In genomic region chr4:155283585-155283984, GRCm38 (mm10) we compare ENCODE assay signal across 8 mouse cellular contexts. TPM values are rescaled to one million over a fixed set of nuclear protein-coding genes. Genes with fewer than 3 reads are reported as not detected.
A peak's percentile ranks its signal among the peaks of the same experiment; 100 is the strongest.
DNase-seq lines count a peak whose midpoint lies in the region; ATAC-seq and TF ChIP-seq lines count a peak whose summit lies in the region.

No protein-coding gene starts in this region.

- H3K36me3 ChIP-seq in heart, embryonic 12.5 days: no peaks in the 10 kb centered on the region
- no peaks in the 10 kb centered on the region; the same call in 1 of the 2 replicates for H3K36me3 ChIP-seq in neural tube, embryonic 11.5 days (ENCODE audit: control insufficient read depth, insufficient read depth, low read length)
- peaks cover 17% of the 10 kb centered on the region for H3K36me3 ChIP-seq in intestine, postnatal 0 days (ENCODE audit: control insufficient read depth, insufficient read depth)

- 65% methylated on average over 9 of the region's 9 CpGs for WGBS in heart, embryonic 12.5 days
- WGBS in neural tube, embryonic 11.5 days: 62% methylated on average over 9 of the region's 9 CpGs
- WGBS in intestine, postnatal 0 days: 73% methylated on average over 9 of the region's 9 CpGs

- H3K4me3 ChIP-seq in heart, embryonic 12.5 days: 0 out of 2 replicates have a peak overlapping the region, but pooled peaks have one; percentile 6
- no peak overlapping the region for H3K4me3 ChIP-seq in neural tube, embryonic 11.5 days (ENCODE audit: low read depth, low read length)
- H3K4me3 ChIP-seq in intestine, postnatal 0 days (ENCODE audit: low read depth, low read length): no peak overlapping the region

- no peak for ATAC-seq in heart, embryonic 12.5 days (ENCODE audit: insufficient number of reproducible peaks, low FRiP score)
- ATAC-seq in neural tube, embryonic 11.5 days (ENCODE audit: insufficient read depth, low FRiP score, low TSS enrichment): no peak
- no peak for ATAC-seq in intestine, postnatal 0 days
- ATAC-seq in granulocyte monocyte progenitor cell, adult 5-6 weeks (replicated peaks; ENCODE audit: poor library complexity, severe bottlenecking): no peak

- H3K4me2 ChIP-seq in heart, embryonic 12.5 days: peak overlapping the region; percentile 22
- peak overlapping the region; percentile 12; the same call in 1 of the 2 replicates for H3K4me2 ChIP-seq in neural tube, embryonic 11.5 days (ENCODE audit: low read depth)
- H3K4me2 ChIP-seq in intestine, postnatal 0 days (replicated peaks; ENCODE audit: low read depth): 0 out of 2 replicates have a peak overlapping the region, but pooled peaks have one; percentile 37

- no peaks in the 10 kb centered on the region for H3K27me3 ChIP-seq in heart, embryonic 12.5 days (replicated peaks)
- H3K27me3 ChIP-seq in neural tube, embryonic 11.5 days (ENCODE audit: control insufficient read depth, insufficient read depth, low read length): no peaks in the 10 kb centered on the region
- H3K27me3 ChIP-seq in intestine, postnatal 0 days (replicated peaks; ENCODE audit: control insufficient read depth, insufficient read depth, low read length): no peaks in the 10 kb centered on the region

- peaks cover 51% of the 10 kb centered on the region for H3K4me1 ChIP-seq in heart, embryonic 12.5 days (replicated peaks)
- H3K4me1 ChIP-seq in neural tube, embryonic 11.5 days (ENCODE audit: control insufficient read depth, insufficient read depth, low read length): 0 out of 2 replicates have a peak, but pooled peaks cover 3% of the 10 kb centered on the region
- H3K4me1 ChIP-seq in intestine, postnatal 0 days (replicated peaks; ENCODE audit: control insufficient read depth, insufficient read depth, low read length): peaks cover 12% of the 10 kb centered on the region

- DNase-seq in heart, adult 18-20 months: no peak
- peak; percentile 46 for DNase-seq in neural tube, embryonic 11.5 days (ENCODE audit: low spot score)
- no peak for DNase-seq in neural tube, embryonic 10.5 days (ENCODE audit: extremely low spot score, low spot score)
- peak; percentile 72 for DNase-seq in telencephalon, adult 2 months (ENCODE audit: low read depth, low spot score)
- no peak for DNase-seq in embryo, embryonic 9.5 days (ENCODE audit: extremely low spot score)

- peak overlapping the region; percentile 72 for H3K27ac ChIP-seq in heart, embryonic 12.5 days (ENCODE audit: poor library complexity, severe bottlenecking)
- peak overlapping the region; percentile 75 for H3K27ac ChIP-seq in neural tube, embryonic 11.5 days (ENCODE audit: low read depth, low read length)
- H3K27ac ChIP-seq in intestine, postnatal 0 days (ENCODE audit: low read depth, low read length): no peak overlapping the region

- no peak for TF ChIP-seq CTCF in intestine, postnatal 0 days (IDR thresholded peaks at IDR 0.05; ENCODE audit: low read depth)

- H3K9me3 ChIP-seq in heart, embryonic 12.5 days (replicated peaks): no peaks in the 10 kb centered on the region
- no peaks in the 10 kb centered on the region for H3K9me3 ChIP-seq in neural tube, embryonic 11.5 days (ENCODE audit: control insufficient read depth, low read length)
- no peaks in the 10 kb centered on the region for H3K9me3 ChIP-seq in intestine, postnatal 0 days (ENCODE audit: control insufficient read depth)

- no peak overlapping the region for H3K9ac ChIP-seq in heart, embryonic 12.5 days
- H3K9ac ChIP-seq in neural tube, embryonic 11.5 days (ENCODE audit: low read length): 0 out of 2 replicates have a peak overlapping the region, but pooled peaks have one; percentile 5
- H3K9ac ChIP-seq in intestine, postnatal 0 days (ENCODE audit: low read depth, low read length): no peak overlapping the region

RNA-seq across cellular contexts. Expression of gene Faap20, which starts 34.0 kb away (rescaled TPM):
- 61.0 and 65.1 TPM in 2 replicates for polyA plus RNA-seq in heart, embryonic 12.5 days (2016; fragmentation: Nextera tagmentation; extraction: Ambion mirVana)
- 10 to 100 TPM; 19.2 to 20.3 TPM for total RNA-seq in heart, adult 18-20 months (2021)
- 96.6 and 98.1 TPM in 2 replicates for polyA plus RNA-seq in neural tube, embryonic 11.5 days (2014; fragmentation: Nextera tagmentation; extraction: Ambion mirVana)
- 54.6 and 57.8 TPM in 2 replicates for polyA plus RNA-seq in intestine, postnatal 0 days (2015; fragmentation: Nextera tagmentation; extraction: Ambion mirVana)
- total RNA-seq in granulocyte monocyte progenitor cell, adult 5-6 weeks (2014; fragmentation: Nextera tagmentation): 25.0 and 35.2 TPM in 2 replicates
- 14.0 and 17.5 TPM in 2 replicates for total RNA-seq in granulocyte monocyte progenitor cell, adult 5-6 weeks (2017)

Comparison
In these comparisons a context has a peak if more than half of its experiments do, and no peak if none do; other contexts are left out.
1. DNase-seq: peak in neural tube, embryonic 11.5 days (single experiment) and telencephalon, adult 2 months (single experiment); none in heart, adult 18-20 months (0 of 2), neural tube, embryonic 10.5 days (single experiment) and embryo, embryonic 9.5 days (single experiment).
2. Peak in every context shown above with its lines, with median percentiles within 50 percentile points of each other: H3K4me2 ChIP-seq.